Mouse (Mus musculus) MEL (cell line): ENCODE measurements around the gene Entpd6. TPM values are rescaled to one million over a fixed set of nuclear protein-coding genes. Genes with fewer than 3 reads are reported as not detected.

Source experiments
- DNase-seq: peaks from one replicate; pipeline ENCODE4 v3.0.0; 2011; ENCODE audit warnings: low read depth, low spot score
- H3K27ac ChIP-seq: 2 replicates; pipeline ENCODE4 v1.5.1; 2012; ENCODE audit warnings: low read depth, mild to moderate bottlenecking, control low read depth, low read length, moderate library complexity; ENCODE audit not compliant: control insufficient read depth
- H3K27me3 ChIP-seq, 2 experiments: fragments of 150-350 bp in 1 of 2; sonication (generic) in 1 of 2; 2 replicates each; pipeline ENCODE4 v1.6.1; 2012; ENCODE audit warnings: low read length in 2 of 2, mild to moderate bottlenecking in 2 of 2, improper control_type of control experiment in 1 of 2, moderate library complexity in 1 of 2; ENCODE audit not compliant: insufficient read depth in 2 of 2, control insufficient read depth in 1 of 2
- H3K36me3 ChIP-seq, 2 experiments: 2 replicates each; pipeline ENCODE4 v1.6.1; 2012 to 2014; ENCODE audit warnings: low read length in 2 of 2, improper control_type of control experiment in 1 of 2, inconsistent platforms in 1 of 2, mild to moderate bottlenecking in 1 of 2; ENCODE audit not compliant: insufficient read depth in 2 of 2, control insufficient read depth in 1 of 2
- H3K4me1 ChIP-seq, 2 experiments: fragments of 150-350 bp in 1 of 2; sonication (generic) in 1 of 2; 2 replicates each; pipeline ENCODE4 v1.6.1; 2012; ENCODE audit warnings: low read length in 2 of 2, improper control_type of control experiment in 1 of 2, mild to moderate bottlenecking in 1 of 2; ENCODE audit not compliant: insufficient read depth in 2 of 2, control insufficient read depth in 1 of 2
- H3K4me3 ChIP-seq, 2 experiments: fragments of 150-350 bp in 1 of 2; sonication (generic) in 1 of 2; 2 replicates each; pipeline ENCODE4 v1.5.1; 2012; ENCODE audit warnings: low read depth in 2 of 2, low read length in 2 of 2, mild to moderate bottlenecking in 2 of 2, moderate library complexity in 2 of 2, control low read depth in 1 of 2, improper control_type of control experiment in 1 of 2; ENCODE audit not compliant: control insufficient read depth in 1 of 2, insufficient read depth in 1 of 2
- H3K79me2 ChIP-seq: 2 replicates; pipeline ENCODE4 v1.6.1; 2012; ENCODE audit warnings: mild to moderate bottlenecking, low read length, moderate library complexity; ENCODE audit not compliant: control insufficient read depth, poor library complexity, insufficient read depth
- H3K9ac ChIP-seq: 2 replicates; pipeline ENCODE4 v1.6.1; 2012; ENCODE audit warnings: low read depth, mild to moderate bottlenecking, control low read depth, low read length, moderate library complexity; ENCODE audit not compliant: control insufficient read depth, poor library complexity, severe bottlenecking
- H3K9me3 ChIP-seq: fragments of 150-350 bp; sonication (generic); replicated peaks from 2 replicates; pipeline ENCODE4 v1.6.1; 2012; ENCODE audit warnings: mild to moderate bottlenecking, low read length, improper control_type of control experiment, moderate library complexity; ENCODE audit not compliant: insufficient read depth
- BHLHE40 ChIP-seq: IDR thresholded peaks from 2 replicates; pipeline ENCODE4 v1.6.1; 2012; ENCODE audit warnings: low read depth, mild to moderate bottlenecking, inconsistent platforms, low read length, improper control_type of control experiment, borderline replicate concordance
- ETS1 ChIP-seq: IDR thresholded peaks from 2 replicates; pipeline ENCODE4 v1.6.1; 2012; ENCODE audit warnings: low read depth, mild to moderate bottlenecking, inconsistent platforms, low read length, improper control_type of control experiment, moderate library complexity
- GATA1 ChIP-seq: IDR thresholded peaks from 2 replicates; pipeline ENCODE4 v1.6.1; 2011; ENCODE audit warnings: low read depth, low read length, improper control_type of control experiment
- JUND ChIP-seq: IDR thresholded peaks from 2 replicates; pipeline ENCODE4 v1.6.1; 2011; ENCODE audit warnings: low read depth, mild to moderate bottlenecking, improper control_type of control experiment, low read length
- MAFK ChIP-seq: IDR thresholded peaks from 2 replicates; pipeline ENCODE4 v1.6.1; 2011; ENCODE audit warnings: low read depth, mild to moderate bottlenecking, low read length, improper control_type of control experiment, borderline replicate concordance
- MAX ChIP-seq: IDR thresholded peaks from 2 replicates; pipeline ENCODE4 v1.6.1; 2011; ENCODE audit warnings: low read length, improper control_type of control experiment
- MEF2A ChIP-seq: IDR thresholded peaks from 2 replicates; pipeline ENCODE4 v1.6.1; 2014; ENCODE audit warnings: low read depth, mild to moderate bottlenecking, inconsistent platforms, low read length, improper control_type of control experiment; ENCODE audit not compliant: poor library complexity, insufficient replicate concordance, severe bottlenecking; ENCODE audit errors: extremely low read depth
- MXI1 ChIP-seq: IDR thresholded peaks from 2 replicates; pipeline ENCODE4 v1.6.1; 2011; ENCODE audit warnings: mild to moderate bottlenecking, low read depth, low read length, improper control_type of control experiment
- MYC ChIP-seq: IDR thresholded peaks from 2 replicates; pipeline ENCODE4 v1.6.1; 2011; ENCODE audit warnings: low read depth, mild to moderate bottlenecking, low read length, improper control_type of control experiment, moderate library complexity
- NELFE ChIP-seq: IDR thresholded peaks from 2 replicates; pipeline ENCODE4 v1.6.1; 2011; ENCODE audit warnings: low read depth, low read length, improper control_type of control experiment
- POLR2A ChIP-seq, 2 experiments: IDR thresholded peaks; 2 replicates each; pipeline ENCODE4 v1.6.1; 2011 to 2012; ENCODE audit warnings: low read length in 2 of 2, mild to moderate bottlenecking in 2 of 2, control low read depth in 1 of 2, improper control_type of control experiment in 1 of 2, low read depth in 1 of 2, moderate library complexity in 1 of 2; ENCODE audit not compliant: control insufficient read depth in 1 of 2, insufficient read depth in 1 of 2, poor library complexity in 1 of 2
- POLR2AphosphoS2 ChIP-seq: IDR thresholded peaks from 2 replicates; pipeline ENCODE4 v1.6.1; 2011; ENCODE audit warnings: low read length, improper control_type of control experiment
- POLR2AphosphoS5 ChIP-seq: IDR thresholded peaks from 2 replicates; pipeline ENCODE4 v1.6.1; 2012; ENCODE audit warnings: low read depth, borderline replicate concordance, mild to moderate bottlenecking, inconsistent platforms, low read length, moderate library complexity, mixed read lengths
- RAD21 ChIP-seq: IDR thresholded peaks from 2 replicates; pipeline ENCODE4 v1.6.1; 2011; ENCODE audit warnings: mild to moderate bottlenecking, low read depth, low read length, improper control_type of control experiment
- RCOR1 ChIP-seq: IDR thresholded peaks from 2 replicates; pipeline ENCODE4 v1.6.1; 2012; ENCODE audit warnings: low read depth, mild to moderate bottlenecking, inconsistent platforms, low read length, improper control_type of control experiment
- TAL1 ChIP-seq: IDR thresholded peaks from 2 replicates; pipeline ENCODE4 v1.6.1; 2012; ENCODE audit warnings: mild to moderate bottlenecking, inconsistent platforms, low read length, moderate library complexity, mixed read lengths
- TBP ChIP-seq: IDR thresholded peaks from 2 replicates; pipeline ENCODE4 v1.8.0; 2011; ENCODE audit warnings: low read depth, low read length, improper control_type of control experiment
- UBTF ChIP-seq: IDR thresholded peaks from 2 replicates; pipeline ENCODE4 v1.6.1; 2012; ENCODE audit warnings: low read depth, mild to moderate bottlenecking, inconsistent platforms, low read length, improper control_type of control experiment, moderate library complexity, borderline replicate concordance; ENCODE audit not compliant: insufficient read depth
- USF2 ChIP-seq, 2 experiments: IDR thresholded peaks; 2 replicates each; pipeline ENCODE4 v1.6.1; 2011 to 2012; ENCODE audit warnings: improper control_type of control experiment in 2 of 2, low read length in 2 of 2, borderline replicate concordance in 1 of 2, inconsistent platforms in 1 of 2, low read depth in 1 of 2, mild to moderate bottlenecking in 1 of 2; ENCODE audit not compliant: insufficient read depth in 1 of 2
- polyA plus RNA-seq, 2 experiments: library from polyadenylated mRNA; stranded (reverse) in 1 of 2; unstranded in 1 of 2; fragments of >175 nt in 1 of 2; fragments of >200 nt in 1 of 2; gene quantifications; 2 replicates each; pipeline versions ENCODE4 v1.2.1 to v1.2.4; 2012; ENCODE audit warnings: low replicate concordance in 2 of 2, low read depth in 1 of 2; ENCODE audit not compliant: insufficient read length in 2 of 2, insufficient read depth in 1 of 2, missing spikeins in 1 of 2
- total RNA-seq: library from RNA; depleted of rRNA; stranded (reverse); fragments of 300-350 nt; gene quantifications from 2 replicates; pipeline ENCODE4 v1.2.3, GENCODE M21; 2012

The Entpd6 gene
- total and polyA plus RNA-seq, 3 experiments, result 47.9 to 48.2 TPM; not detected in 1

DNA sequence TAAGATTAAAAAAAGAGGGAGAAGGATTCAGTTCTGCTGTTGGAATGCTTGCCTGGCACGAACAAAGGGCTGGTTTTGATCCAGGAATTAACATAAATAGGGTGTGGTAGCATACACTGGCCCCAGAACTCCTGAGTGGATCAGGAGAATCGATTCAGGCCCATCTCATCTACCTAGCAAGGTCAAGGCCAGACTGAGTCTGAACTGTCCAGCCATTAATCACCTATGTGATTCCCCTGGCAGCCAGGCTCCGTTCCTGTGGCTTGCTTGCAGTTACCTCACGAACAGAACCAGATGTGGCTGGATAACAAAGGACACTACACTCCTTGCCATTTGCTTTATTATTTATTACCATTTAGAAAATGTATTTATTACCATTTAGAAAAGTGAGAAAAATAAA is 44.5 kb downstream of the Entpd6 start:
- H3K36me3 ChIP-seq, result no peaks in the 10 kb centered on the region

DNA sequence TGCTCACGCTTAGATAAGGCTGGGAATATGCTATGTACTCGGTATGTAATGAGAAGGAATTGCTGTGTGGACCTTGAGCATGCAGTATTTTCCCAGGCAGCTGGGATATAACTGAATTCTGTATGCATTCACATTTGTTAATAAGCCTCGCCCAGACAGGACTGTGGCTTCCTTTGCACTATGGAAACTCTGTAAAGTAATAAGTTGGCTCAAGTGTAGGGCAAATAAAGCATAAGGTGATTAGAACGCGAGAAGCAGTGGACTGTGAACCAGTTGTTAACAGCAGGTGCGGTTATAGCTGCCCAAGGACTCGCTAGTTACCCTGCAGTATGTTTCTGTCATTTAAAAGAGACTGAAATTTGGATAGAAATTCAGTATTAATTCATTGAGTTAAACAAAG is 49.2 kb downstream of the Entpd6 start:
- Histone ChIP-seq H3K27ac (no peak overlapping the region), H3K9ac (no peak overlapping the region), H3K4me1 (no peaks in the 10 kb centered on the region)
- DNase-seq, result no peak
- no peak for TF ChIP-seq NELFE
- TF ChIP-seq, all 39 proteins: peak for 0
- no peaks in the 10 kb centered on the region for H3K36me3 ChIP-seq
- H3K4me3 ChIP-seq, result no peak overlapping the region
- no peaks in the 10 kb centered on the region for H3K79me2 ChIP-seq
- no peaks in the 10 kb centered on the region for H3K27me3 ChIP-seq
- H3K9me3 ChIP-seq, result no peaks in the 10 kb centered on the region

More for the DNA sequence above, 44.5 kb downstream of the Entpd6 start:
- Histone ChIP-seq H3K9ac (no peak overlapping the region), H3K27me3 (no peaks in the 10 kb centered on the region), H3K27ac (no peak overlapping the region), H3K9me3 (no peaks in the 10 kb centered on the region), H3K79me2 (no peaks in the 10 kb centered on the region), H3K4me1 (no peaks in the 10 kb centered on the region), H3K4me3 (no peak overlapping the region)
- no peak for DNase-seq
- no peak for TF ChIP-seq TAL1
- TF ChIP-seq TBP, result no peak
- no peak for TF ChIP-seq MAFK
- TF ChIP-seq ETS1, result no peak
- no peak for TF ChIP-seq RCOR1
- no peak for TF ChIP-seq POLR2A (IDR thresholded peaks at IDR 0.05; ENCODE audit: control insufficient read depth in 1 of 2, insufficient read depth in 1 of 2, low read depth in 1 of 2, low read length in 2 of 2, poor library complexity in 1 of 2)
- no peak for TF ChIP-seq POLR2AphosphoS5
- TF ChIP-seq USF2 (IDR thresholded peaks at IDR 0.05; ENCODE audit: borderline replicate concordance in 1 of 2, insufficient read depth in 1 of 2, low read depth in 1 of 2, low read length in 2 of 2), result no peak
- TF ChIP-seq JUND, result no peak
- TF ChIP-seq BHLHE40, result no peak
- TF ChIP-seq MXI1, result no peak
- no peak for TF ChIP-seq MAX
- no peak for TF ChIP-seq MEF2A

DNA sequence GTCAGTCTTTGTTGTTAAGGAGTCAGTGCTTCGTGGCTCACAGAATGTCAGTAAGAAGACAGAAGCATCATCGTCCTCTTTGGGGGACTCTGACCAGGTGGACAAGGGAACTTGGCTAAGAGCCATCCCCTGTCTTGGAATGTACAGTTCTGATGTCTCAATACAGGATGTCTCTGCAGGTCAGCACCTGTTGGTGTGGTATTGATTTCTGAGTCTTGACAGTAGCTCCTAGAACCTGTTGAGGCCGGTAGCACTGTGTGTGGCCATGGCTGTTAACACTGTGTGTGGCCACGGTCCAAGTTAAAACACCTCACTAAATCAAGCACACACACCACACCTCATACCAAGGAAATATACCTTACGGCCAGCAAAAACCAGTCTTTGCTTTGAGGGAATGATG is 51.8 kb downstream of the Entpd6 start:
- no peaks in the 10 kb centered on the region for H3K27me3 ChIP-seq
- no peaks in the 10 kb centered on the region for H3K36me3 ChIP-seq
- no peak overlapping the region for H3K4me3 ChIP-seq
- no peak overlapping the region for H3K27ac ChIP-seq
- H3K79me2 ChIP-seq, result no peaks in the 10 kb centered on the region
- no peak overlapping the region for H3K9ac ChIP-seq
- no peaks in the 10 kb centered on the region for H3K4me1 ChIP-seq
- TF ChIP-seq JUND (no peak), TAL1 (no peak), RAD21 (no peak), UBTF (no peak), POLR2AphosphoS5 (no peak), NELFE (no peak), POLR2AphosphoS2 (no peak), GATA1 (no peak), MYC (no peak)
- DNase-seq, result no peak
- no peaks in the 10 kb centered on the region for H3K9me3 ChIP-seq
